Mouse (Mus musculus) urinary bladder, adult 2 months (tissue): ENCODE results near the gene Myf5. TPM values are rescaled to one million over a fixed set of nuclear protein-coding genes. Genes with fewer than 3 reads are reported as not detected.

ENCODE experiments used
- polyA plus RNA-seq: library from polyadenylated mRNA; depleted of rRNA; stranded (reverse); fragments of >200 nt; gene quantifications from 2 replicates; pipeline ENCODE4 v1.2.3, GENCODE M21; 2012; rRNA removed

Myf5 gene
- polyA plus RNA-seq, 1 experiment = 0.03 TPM

Other genes with a start within 250 kb of the Myf5 start
- 1.0 and 1.2 TPM in 2 replicates for gene Lin7a, start 214.4 kb downstream of the Myf5 start, polyA plus RNA-seq
- not detected in 2 replicates for gene Myf6, start 8.6 kb upstream of the Myf5 start, polyA plus RNA-seq
- 0.19 and 0.22 TPM in 2 replicates for gene Ptprq, start 233.9 kb upstream of the Myf5 start, polyA plus RNA-seq